Mouse (Mus musculus): ENCODE data around the gene Grik4.

The Grik4 gene

DNA sequence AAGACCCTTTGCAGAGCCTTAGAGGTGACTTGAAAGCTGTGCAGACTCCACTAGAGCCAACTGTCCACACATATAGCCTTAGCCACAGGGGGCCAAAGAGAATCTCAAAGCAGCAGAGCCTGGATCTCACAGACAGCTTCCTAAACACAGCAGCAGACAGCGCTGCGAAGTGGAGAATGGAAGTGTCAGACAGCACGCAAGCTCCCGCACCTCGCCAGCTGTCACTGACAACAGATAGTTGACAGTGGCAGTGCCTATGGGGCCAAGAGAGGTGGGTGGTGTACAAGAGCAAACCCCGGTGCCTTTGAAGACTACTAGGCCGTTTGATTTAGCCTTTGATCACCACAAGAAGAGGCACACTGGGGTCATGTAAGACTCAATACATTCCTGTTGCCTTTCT is 395.3 kb downstream of the Grik4 start:
- no peak for DNase-seq

DNA sequence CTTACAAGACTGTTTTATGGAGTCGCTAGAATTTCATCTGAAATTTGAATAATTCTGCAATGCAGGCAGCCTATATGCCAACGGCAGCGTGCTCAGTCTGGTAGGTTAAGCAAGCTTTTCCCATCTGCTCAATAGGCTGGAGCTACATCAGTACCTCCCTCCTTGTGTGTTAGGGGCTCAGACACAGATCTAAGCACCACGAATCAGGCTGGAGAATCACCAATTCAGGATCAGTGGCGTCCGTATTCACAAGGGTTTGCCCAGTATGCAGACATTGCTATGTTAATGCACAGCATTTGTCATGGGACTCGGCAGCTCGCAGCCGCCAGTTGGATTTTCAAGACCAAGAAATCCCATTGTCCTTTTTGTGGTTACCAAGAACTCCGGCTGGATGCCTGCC is 399.8 kb downstream of the Grik4 start:
- DNase-seq = no peak

DNA sequence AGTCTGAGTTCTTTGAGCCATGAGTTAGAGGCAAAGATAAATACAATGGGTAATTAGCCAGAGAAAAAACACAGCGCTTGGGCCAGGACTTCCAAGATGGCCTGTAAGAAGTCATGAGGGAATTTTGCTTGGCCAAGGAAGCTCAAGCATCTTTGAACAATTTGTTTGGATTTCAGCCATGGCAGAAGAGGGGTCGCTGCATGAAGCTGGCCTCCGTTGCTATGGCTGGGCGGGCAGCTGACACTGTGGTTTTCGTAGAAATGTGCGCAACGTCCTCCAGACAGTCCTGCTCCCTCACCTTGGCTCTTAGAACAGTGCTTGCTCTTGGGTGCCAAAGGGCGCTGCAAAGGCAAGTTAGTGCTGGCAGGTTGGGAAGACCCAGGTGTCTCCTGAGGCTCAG is 410.8 kb downstream of the Grik4 start:
- no peak for DNase-seq

DNA sequence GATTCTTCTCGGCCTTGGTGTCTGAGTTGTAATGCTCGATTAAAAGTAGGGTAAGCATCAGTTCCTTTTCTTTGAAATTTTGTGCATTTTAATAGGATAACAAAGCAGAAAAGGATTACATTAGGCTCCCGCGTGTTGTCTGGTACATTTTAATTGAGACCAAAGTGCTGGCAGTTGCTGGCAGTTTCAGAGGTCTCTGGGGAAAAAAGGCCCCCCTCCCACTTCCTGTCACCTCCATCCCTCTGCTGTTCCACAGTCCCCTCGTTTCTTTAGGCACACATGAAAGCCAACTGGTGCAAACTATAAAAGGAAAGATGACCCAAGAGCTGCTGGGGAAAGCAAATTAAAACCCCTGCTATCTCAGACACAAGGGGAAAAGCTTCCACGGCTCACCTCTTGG is 411.3 kb downstream of the Grik4 start:
- DNase-seq = no peak

DNA sequence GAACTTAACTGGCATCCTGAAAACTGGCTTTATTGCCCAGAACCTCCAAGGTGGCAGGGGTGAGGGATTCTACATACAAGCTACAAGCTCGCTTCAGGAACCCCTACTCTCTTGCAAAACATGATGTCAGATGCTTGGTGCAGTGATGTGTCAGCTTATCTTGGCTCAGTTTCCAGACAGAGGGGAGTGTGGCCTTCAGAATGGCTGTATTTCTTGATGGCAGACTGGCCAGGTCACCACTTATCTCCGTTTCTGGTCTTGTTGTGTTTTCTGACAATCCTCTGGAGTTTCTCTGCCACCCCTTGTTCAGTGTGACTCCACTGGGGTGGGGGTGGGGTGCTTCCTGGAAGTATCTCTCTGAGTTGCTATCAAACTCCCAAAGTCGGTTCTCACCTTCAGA is 412.3 kb downstream of the Grik4 start:
- DNase-seq = no peak

DNA sequence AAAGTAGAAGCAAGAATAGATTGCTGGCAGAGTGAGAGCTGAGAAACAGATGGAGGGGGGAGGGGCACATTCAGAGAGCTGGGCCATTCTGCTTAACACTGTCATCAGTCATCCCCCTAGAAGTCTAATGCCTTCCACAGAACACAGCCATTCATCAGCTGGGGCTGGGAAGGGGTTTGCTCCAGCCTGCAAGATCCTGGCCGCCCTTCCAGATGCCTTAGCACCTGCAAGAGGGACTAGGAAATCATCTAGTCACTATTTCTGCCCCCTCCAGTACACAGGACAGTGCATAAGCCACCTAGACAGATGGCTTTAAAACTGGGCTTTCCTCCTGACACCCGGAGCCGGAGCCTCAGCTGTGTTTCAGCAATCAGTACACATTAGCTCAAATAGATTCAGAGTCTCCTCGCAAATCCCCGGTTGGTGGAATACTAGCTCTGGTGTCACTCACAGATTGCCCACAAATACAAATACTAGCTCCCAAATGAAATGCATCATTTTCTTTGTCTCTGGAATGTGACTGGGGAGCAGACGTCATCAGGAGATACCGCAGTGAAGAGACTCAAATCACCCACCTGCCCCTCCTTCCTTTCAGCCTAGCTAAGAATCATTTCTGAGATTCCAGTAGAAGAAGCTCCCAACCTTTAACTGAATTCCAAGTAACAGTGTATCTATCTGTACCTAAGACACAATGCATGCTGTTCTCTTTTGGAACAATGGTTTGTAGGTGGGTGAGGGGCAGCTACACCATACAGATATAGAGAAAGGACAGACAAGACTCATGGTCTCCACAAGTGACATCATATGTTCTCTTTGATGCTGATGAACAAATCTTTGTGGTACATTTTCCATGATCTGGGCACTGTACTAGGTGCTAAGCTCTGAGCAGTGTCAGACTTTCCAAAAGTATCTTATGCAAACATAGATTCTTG is 413.8 kb downstream of the Grik4 start:
- DNase-seq = no peak

DNA sequence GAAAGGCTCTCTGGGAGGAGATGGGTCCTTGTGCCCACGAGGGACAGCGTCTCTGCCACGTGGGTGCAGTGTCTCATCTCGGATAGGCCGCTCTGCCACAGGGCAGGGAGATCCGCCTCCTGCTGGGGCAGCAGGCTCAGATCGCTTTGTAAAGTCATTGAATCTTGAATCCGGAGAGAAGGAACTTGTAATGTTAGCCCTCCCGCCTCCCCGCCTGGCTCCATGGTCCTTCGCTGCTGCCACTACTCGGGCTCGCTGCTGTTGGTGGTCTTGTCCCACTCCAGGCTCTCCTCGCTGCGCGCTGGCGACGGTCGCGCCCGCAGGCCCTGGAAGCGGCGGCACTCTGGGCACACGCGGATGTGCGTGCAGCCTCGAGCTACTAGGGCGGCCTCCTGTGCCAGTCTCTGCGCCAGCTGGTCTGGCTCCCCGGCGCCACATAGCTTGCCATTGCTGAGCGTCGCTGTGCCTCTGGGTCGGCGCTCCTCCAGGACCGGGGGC is 423.7 kb downstream of the Grik4 start:
- peak in 1 of 2 experiments; percentile 1 for DNase-seq

DNA sequence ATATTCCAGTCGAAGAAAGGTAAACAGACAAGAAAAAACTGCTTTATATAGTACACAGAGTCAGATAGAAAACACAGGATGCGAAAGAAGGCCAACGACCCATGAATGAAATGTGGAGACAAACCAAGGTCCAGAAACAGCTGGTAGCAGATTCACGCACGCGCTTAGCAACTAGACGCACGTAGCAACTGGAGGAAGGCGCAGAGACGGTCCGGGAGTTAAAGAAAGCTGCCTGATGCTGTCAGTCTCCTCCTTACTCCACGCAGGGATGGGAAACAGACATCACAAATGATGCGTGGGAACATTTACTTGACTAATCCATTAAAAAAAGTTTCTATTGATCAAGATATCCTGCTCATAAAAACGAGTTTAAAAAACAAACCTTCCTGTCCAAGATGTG is 426.1 kb downstream of the Grik4 start:
- DNase-seq = no peak

DNA sequence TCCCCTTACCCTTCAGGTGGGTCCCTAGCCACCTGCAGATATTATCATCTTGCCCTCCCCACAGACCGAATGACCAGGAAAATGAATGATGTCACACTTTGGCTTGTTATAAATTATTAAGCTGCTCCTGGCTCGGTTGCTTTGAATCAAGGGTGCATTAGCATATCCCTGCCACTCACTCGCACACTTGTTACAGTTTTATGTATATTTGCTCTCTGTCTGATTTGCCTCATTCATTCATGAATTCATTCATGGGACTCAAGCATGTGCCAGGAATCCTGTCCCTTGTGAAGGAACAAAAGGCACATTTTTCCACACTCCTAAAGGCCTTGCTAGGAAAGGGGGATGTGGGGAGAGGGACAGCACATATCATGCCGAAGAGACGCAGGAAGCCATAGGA is 431.1 kb downstream of the Grik4 start:
- DNase-seq = no peak

DNA sequence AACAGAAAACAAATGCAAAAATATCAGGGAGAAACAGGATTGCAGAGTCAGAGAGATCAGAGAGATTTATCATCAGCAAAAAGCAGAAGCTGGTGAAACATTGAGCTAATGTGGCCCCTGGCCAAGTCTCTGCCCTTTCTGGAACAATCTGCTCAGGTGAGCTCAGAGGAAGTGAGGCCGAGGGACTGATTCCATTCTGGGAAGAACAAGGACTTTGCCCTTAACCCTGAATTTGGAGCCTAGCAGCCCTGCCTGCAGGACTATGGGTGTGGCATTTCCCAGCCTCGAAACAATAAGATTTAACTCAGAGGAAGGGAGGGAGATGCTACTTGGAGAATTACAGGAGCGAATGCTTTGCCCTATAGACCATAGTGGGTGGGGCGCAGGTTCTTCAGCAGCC is 432.0 kb downstream of the Grik4 start:
- DNase-seq = no peak

DNA sequence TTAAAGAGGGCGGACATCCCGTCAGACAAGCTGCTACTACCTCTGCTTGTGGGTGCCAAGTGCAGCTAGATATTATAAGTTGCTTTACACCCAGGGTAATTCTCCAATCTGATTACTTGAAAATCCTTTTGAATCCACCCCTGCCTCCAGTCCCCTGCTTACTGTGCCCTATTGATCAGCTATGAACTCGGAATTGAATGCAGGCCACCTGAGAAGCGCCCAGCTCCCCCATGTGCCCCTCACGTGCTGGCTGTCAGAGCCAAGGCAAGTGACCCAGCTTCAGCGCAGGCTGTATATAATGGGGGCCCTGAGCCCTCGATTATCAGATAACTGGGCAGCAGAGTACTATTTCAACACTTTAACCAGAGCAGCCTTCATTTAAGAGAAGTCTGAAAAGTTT is 436.1 kb downstream of the Grik4 start:
- no peak for DNase-seq

DNA sequence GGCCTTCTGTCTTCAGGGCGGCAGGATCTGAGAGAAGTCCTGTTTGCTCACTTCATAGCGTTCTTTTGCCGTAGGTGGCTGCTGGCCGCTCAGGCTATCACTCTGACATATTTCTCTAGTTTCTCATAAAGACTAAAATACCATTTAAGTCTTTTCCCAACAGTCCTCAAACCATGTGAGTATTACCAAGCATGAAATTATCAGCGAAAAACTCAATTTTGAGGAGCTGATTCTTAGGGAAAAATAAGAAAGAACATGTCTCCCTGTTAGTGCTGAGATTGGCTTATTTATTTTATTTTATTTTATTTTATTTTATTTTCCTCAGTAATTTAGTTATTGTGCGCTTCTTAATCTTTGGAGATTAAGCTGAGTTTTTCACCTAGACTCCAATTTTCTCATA is 436.6 kb downstream of the Grik4 start, which contains the start of gene Tbcel:
Gene Tbcel (minus strand): TSS at position 101 of the 400 bp plus-strand sequence.
- no peak for DNase-seq

DNA sequence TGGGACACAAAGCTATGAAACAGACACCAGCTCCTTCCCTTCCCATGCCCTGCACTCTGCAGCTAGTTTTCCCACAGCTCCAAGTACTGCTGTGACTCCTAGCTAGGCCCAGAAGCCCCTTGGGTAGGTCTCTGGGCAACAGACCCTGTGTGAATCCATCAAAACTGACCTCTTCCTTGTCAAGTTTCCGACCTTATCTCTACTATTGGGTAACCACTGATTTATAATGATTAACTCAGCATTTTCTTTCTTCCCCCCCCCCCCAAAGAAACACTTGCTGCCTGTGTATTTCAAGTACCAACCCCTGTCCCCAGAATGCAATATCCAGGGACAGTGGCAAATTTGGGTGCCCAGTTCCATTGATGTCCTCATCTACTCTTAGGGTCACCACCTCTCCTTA is 437.3 kb downstream of the Grik4 start:
- no peak for DNase-seq

DNA sequence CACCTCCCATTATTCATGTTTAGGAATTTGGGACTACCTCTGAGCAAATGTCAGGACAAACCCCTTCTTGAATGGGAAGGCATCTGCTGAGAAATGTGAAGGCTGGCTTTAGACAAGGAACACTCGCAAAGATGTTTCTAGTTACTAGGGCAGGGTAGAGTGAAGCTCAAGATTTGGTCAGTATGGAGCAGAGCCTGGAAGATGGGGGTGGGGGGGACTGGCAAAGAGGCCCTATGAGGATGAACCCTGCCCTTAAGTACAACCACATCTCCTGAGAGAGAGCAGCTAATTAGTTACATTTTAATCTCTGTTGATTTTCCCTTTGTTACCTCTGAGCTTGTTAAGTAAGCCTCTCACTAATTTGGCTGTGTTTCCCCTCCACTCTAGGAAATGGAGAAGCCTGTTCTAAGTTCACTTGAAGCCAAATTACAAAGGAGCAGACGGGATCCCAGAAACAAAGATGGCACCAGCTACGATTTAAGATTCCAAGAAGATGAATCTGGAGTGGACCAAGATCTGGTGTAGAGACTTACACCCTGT is 439.3 kb downstream of the Grik4 start:
- DNase-seq = no peak

DNA sequence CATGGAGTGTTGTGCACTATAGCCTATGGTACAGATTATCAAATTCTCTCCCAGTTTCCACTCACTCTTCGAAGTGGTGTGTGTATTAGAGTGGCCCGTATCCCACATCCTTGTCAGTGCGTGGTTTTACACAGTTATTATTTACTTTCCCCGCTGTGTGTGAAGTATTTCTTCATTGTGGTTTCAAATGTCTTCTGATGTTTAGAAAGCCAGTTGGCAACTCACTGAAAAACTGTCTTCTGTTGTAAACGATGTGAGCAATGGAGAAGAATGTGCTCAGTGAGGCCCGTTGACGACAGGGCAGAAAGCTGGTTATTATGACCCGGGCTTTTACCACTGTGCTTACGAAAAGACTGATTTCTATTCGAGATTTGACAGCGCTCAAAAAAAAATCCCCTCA is 439.7 kb downstream of the Grik4 start:
- DNase-seq = no peak

DNA sequence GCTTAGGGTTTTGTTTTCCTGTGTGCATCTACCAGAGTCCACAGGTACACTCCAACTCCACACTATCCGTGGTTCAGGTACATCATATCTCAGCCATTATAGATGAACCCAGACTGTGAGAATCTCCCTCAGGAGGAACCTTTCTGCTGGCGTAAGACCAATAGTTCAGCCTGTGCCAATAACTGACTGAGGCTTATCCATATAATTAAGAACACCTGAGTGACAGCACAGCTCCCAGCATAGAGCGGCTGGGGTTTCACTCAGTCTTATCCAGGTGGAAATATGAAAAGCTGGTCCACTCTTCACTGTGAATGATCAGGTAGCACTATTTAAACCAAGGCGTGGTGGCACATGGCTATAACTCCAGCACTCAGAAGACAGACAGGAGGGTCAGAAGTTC is 440.6 kb downstream of the Grik4 start:
- DNase-seq = no peak

DNA sequence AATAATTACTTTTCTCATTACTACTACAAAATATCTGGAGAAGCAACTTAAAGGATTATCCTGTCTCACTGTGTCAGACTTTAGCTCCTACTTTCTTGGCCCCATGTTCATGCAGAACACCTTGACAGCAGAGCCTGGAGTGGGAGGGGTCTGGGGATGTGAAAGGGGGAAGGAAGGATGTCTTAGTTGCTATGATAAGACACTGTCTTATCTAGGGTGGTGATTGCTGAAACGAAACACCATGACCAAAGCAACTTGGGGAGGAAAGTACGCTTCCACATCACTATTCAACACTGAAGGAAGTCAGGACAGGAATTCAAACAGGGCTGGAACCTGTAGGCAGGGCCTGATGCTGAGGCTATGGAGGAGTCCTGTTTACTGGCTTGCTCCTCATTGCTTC is 448.0 kb downstream of the Grik4 start:
- no peak for DNase-seq

DNA sequence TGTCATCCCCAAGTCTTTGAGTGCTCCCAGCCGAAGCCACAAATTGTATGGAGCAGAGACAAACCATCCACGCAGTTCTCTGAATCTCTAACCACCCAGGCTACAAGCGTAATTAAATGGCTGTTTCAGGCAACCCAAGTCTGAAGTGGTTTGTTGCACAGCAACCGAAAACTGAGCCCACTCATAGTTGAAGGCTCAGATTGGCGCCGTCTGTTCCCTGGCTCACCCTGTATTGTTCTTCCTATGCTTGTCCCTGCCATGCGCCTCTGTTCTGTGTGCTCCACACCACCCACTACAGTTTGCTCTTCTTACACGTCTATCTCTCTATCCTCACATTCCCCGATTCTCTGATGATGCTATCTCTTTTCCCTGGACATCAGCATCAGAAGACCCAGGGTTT is 452.5 kb downstream of the Grik4 start:
- DNase-seq = no peak

DNA sequence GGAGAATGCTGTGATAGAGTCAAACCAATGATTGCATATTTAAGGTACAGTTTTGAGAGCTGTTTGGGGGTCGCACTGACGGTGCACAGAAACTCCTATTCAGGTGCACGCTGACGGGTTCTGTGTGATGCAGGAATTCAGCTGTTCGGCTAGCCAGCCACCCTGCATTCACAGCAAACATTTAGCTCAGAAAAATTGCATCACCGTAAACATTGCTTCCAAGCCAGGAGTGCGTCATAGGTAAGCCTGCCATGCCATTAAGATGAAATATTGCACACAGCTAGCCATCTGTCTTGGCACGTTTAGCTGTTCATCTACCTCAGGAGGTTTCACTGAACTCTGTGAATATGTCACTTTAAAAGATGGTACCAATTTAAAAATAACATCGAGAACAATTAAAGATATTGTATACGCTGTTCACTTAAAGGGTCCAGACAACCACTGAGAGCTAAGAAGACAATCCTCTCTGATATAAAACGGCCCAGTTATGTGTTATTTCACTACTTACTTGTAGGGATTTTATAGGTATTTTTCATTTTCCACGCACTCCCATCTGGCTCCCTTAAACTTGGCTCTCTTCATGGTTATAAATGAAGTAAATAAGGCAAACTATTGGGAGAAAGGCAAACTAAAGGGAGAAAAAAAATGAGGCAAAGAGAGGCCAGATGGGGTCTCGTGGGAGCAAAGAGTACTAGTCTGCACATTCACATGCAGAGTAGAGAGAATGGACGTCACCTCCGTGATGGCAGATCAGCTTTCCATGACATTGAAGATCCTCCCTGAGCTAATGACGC is 453.5 kb downstream of the Grik4 start:
- no peak for DNase-seq

DNA sequence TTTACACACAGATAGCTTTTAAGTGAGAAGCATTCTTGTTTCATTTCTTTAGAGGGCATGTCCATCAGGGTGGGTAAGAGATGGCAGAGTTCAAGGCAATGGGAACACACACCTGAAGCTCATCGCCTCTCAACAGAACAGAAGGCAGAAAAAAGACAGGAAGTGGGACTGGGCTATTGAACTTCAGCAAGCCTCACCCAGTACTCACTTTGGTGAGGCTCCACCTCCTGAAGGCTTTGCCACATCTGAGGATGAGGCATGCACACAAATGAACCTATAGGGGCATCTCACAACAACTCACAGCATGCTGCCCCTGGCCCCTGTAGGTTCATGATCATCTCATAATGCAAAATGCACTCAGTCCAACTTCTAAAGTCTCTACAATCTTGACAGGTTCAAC is 456.2 kb downstream of the Grik4 start:
- DNase-seq = no peak

DNA sequence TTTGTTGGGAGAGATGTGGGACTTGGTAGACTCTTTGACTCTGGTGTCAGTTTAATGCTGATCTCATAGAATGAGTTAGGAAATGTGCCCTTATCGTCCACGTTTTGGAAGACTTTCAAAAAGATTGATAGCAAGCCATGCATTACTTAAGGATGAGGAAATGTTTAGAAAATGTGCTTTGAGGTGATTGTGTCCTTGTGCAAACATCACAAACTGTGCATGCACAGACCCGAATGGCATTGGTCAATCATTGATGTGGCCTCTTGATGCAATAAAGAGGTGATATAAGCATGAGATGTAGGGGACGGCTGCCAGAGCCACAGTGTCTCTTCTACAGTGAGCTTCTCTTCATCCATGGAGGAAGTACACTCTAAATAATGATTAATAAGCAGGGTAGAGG is 457.4 kb downstream of the Grik4 start:
- DNase-seq = no peak

DNA sequence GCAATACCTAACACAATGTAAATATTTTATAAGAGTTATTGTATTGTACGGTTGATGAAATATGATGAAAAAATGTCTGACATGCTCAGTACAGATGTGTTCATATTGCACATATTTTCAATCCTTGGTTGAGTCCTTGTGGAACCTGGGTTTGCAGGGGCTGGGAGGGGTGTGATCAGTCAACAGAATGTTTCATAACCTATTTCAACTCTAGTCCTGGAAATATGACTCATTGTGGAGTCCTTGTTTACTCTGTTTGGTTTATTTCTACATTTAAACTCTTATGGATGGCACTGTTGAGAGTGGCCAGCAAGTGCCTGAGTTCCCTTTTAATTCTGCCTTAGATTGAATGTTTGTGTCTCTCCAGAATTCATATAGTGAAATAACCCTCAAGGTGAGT is 459.6 kb downstream of the Grik4 start:
- DNase-seq = no peak

DNA sequence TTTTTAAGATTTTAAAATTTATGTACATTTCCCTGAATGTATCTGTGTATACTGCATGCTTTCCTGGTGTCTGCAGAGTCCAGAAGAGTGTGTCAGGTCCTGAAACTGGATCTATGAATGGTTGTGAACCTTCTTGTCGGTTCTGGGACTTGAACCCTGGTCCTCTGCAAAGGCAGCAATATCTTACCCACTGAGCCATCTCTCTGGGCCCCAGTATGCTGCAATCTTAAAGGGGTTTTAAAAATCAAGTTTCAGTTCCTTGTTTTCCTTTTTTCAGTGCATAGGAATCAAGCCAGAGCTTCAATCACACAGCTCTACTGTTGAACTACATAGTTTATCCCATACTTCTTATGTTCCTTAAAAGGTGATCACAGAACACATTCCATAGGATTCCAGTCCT is 461.3 kb downstream of the Grik4 start:
- no peak for DNase-seq

DNA sequence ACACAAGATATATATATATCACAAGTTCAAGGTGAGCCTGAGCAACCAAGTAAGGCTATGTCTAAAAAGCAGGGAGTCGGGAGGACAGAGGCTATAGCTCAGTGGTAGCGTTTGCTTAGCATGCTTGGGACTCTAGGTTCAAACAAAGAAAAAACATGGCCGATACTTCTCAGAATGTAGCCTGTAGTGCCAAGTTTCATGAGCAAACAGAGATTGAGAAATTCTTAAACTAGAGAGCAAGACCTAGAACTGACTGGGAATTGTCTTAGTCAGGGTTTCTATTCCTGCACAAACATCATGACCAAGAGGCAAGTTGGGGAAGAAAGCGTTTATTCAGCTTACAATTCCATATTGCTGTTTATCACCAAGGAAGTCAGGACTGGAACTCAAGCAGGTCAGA is 468.1 kb downstream of the Grik4 start:
- no peak for DNase-seq

Measured in spleen, adult 18-20 months (tissue).